Mouse (Mus musculus) forebrain, embryonic 11.5 days (tissue): ENCODE results near the gene Grin2c. TPM values are rescaled to one million over a fixed set of nuclear protein-coding genes. Genes with fewer than 3 reads are reported as not detected.

ENCODE experiments used
- ATAC-seq: fragments of 200-750 bp; cut with Nextera tagmentation; replicated peaks from 2 replicates; pipeline ENCODE4 v1.8.0; 2017; ENCODE audit warnings: moderate TSS enrichment; ENCODE audit not compliant: low FRiP score
- DNase-seq: peaks from one replicate; pipeline ENCODE4 v3.0.0-alpha.2; 2017; ENCODE audit warnings: low spot score
- H3K27ac ChIP-seq: fragments of 300-500 bp; sonication (generic); 2 replicates; pipeline ENCODE4 v1.5.1; 2014; ENCODE audit warnings: low read depth, low read length
- H3K27me3 ChIP-seq: fragments of 300-500 bp; sonication (generic); 2 replicates; pipeline ENCODE4 v1.6.1; 2014; ENCODE audit warnings: mild to moderate bottlenecking, low read length, mixed read lengths; ENCODE audit not compliant: control insufficient read depth, insufficient read depth
- H3K36me3 ChIP-seq: fragments of 300-500 bp; sonication (generic); 2 replicates; pipeline ENCODE4 v1.6.1; 2014; ENCODE audit warnings: mild to moderate bottlenecking, low read length, moderate library complexity, mixed read lengths; ENCODE audit not compliant: control insufficient read depth, insufficient read depth
- H3K4me1 ChIP-seq: fragments of 300-500 bp; sonication (generic); replicated peaks from 2 replicates; pipeline ENCODE4 v1.6.1; 2014; ENCODE audit warnings: low read length, mixed read lengths; ENCODE audit not compliant: control insufficient read depth, insufficient read depth
- H3K4me2 ChIP-seq: fragments of 300-500 bp; sonication (generic); 2 replicates; pipeline ENCODE4 v1.6.1; 2014; ENCODE audit warnings: low read depth, mild to moderate bottlenecking, low read length, moderate library complexity, mixed read lengths; ENCODE audit not compliant: severe bottlenecking
- H3K4me3 ChIP-seq: fragments of 300-500 bp; sonication (generic); 2 replicates; pipeline ENCODE4 v1.5.1; 2014; ENCODE audit warnings: low read depth, low read length
- H3K9ac ChIP-seq: fragments of 300-500 bp; sonication (generic); 2 replicates; pipeline ENCODE4 v1.6.1; 2014; ENCODE audit warnings: low read length
- H3K9me3 ChIP-seq: fragments of 300-500 bp; sonication (generic); 2 replicates; pipeline ENCODE4 v1.6.1; 2016; ENCODE audit warnings: low read length, mixed read lengths; ENCODE audit not compliant: control insufficient read depth
- WGBS: fragments of 180-500 bp; shearing (Covaris S2); extraction: QIAGEN DNeasy Blood & Tissue Kit; methylation state at CpG from one replicate; pipeline ENCODE4 v1.1.7; 2014; 5-methylcytosine and 5-hydroxymethylcytosine counted together
- polyA plus RNA-seq: library from polyadenylated mRNA; unstranded; fragments of >200 nt; fragmentation: Nextera tagmentation; extraction: Ambion mirVana; gene quantifications from 2 replicates; pipeline ENCODE4 v1.2.1, GENCODE M21; 2014

The Grin2c gene
- polyA plus RNA-seq, 1 experiment from 2014 or later, result not detected

DNA sequence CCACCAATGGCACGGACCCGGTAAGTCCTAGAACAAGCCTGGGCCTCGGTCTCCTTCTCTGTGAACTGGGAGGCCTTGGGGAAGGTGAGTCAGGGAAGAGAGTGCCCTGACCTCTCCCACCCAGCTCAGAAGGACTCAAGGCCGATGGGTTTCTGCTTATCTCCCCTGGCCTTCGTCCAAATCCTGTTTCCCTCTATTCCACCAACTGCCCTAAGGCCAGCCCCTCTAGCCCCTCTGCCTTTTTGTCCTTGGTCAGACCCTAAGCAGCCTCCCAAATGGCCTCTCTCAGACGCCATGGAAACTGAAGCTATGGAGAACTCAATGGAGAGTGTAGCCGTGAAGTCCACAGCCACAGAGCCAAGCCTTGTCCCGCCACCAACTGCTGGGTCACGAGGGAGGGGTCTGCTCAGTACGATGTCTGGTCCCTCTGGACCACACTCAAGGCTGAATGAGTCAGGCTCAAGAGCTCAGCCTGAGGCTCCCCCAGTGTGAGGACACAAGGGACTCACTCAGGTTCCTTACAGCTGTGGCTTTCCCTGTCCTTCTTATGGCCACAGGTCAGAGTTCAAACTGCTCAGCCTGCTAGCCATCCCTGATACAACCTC is 6.0 kb upstream of the Grin2c start:
- H3K4me1 ChIP-seq, result peaks cover 15% of the 10 kb centered on the region
- 76% methylated on average over 10 of the region's 10 CpGs for WGBS

GRCm38 (mm10) chr11:115271481-115271880 is 4.4 kb upstream of the Grin2c start:
- H3K27ac ChIP-seq, result no peak overlapping the region
- no peak overlapping the region for H3K4me2 ChIP-seq
- no peak overlapping the region for H3K4me3 ChIP-seq
- ATAC-seq (no peak), DNase-seq (no peak)
- peaks cover 23% of the 10 kb centered on the region for H3K27me3 ChIP-seq
- H3K4me1 ChIP-seq, result peaks cover 18% of the 10 kb centered on the region
- 73% methylated on average over 10 of the region's 10 CpGs for WGBS
- no peak overlapping the region for H3K9ac ChIP-seq
- H3K36me3 ChIP-seq, result no peaks in the 10 kb centered on the region
- no peaks in the 10 kb centered on the region for H3K9me3 ChIP-seq

More for the DNA sequence above, 6.0 kb upstream of the Grin2c start:
- Histone ChIP-seq H3K27me3 (peaks cover 8% of the 10 kb centered on the region), H3K36me3 (no peaks in the 10 kb centered on the region), H3K27ac (no peak overlapping the region), H3K4me3 (no peak overlapping the region), H3K9ac (no peak overlapping the region), H3K9me3 (no peaks in the 10 kb centered on the region), H3K4me2 (no peak overlapping the region)
- no peak for ATAC-seq
- no peak for DNase-seq

- Histone ChIP-seq H3K27me3 (peaks cover 27% of the 10 kb centered on the region), H3K9ac (no peak overlapping the region), H3K4me1 (peaks cover 16% of the 10 kb centered on the region), H3K9me3 (no peaks in the 10 kb centered on the region), H3K4me2 (no peak overlapping the region), H3K27ac (no peak overlapping the region), H3K4me3 (no peak overlapping the region), H3K36me3 (no peaks in the 10 kb centered on the region)
- 85% methylated on average over 9 of the region's 9 CpGs for WGBS
- ATAC-seq, result no peak
- DNase-seq, result no peak
These were observed 4.0 kb upstream of the Grin2c start for GRCm38 (mm10) chr11:115271052-115271451.

DNA sequence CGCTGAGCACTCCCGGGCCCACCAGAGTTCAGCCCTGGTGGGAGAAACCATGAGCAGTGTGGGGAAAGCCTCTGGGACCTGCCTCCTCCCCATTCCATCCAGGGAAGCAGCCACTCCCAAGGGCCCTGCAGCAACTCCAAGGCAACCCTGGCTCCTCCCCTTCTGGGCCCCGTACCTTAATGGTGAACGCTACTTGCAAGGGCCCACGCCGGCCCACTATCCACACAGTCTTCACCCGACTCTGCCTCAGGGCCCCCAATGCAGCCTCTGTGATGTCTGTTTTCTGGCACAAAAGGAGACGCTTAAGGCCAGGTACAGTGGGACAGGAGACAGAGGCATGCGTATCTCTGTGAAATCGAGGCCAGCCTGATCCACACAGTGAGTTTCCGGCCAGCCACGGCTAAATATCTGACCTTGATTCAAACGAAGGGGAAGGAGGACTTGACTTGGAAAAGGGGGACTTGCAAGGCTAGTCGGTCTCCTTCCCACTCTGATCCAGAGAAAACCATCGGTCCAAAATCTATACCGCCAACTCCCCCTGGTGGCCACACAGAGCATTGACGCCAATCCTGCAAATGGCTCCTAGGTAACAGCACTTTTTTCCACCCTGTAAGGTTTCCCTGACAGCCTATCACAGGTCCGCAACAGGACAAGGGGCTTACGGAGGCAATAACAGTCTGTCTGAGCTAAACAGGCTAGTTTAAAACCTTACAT is 3.3 kb upstream of the Grin2c start:
- H3K27me3 ChIP-seq, result peaks cover 34% of the 10 kb centered on the region
- no peaks in the 10 kb centered on the region for H3K9me3 ChIP-seq
- H3K27ac ChIP-seq, result no peak overlapping the region
- no peaks in the 10 kb centered on the region for H3K36me3 ChIP-seq
- DNase-seq, result peak; percentile 89
- H3K4me1 ChIP-seq, result peaks cover 14% of the 10 kb centered on the region
- 32% methylated on average over 19 of the region's 19 CpGs for WGBS
- H3K9ac ChIP-seq, result no peak overlapping the region
- no peak overlapping the region for H3K4me3 ChIP-seq
- H3K4me2 ChIP-seq, result no peak overlapping the region
- ATAC-seq, result 0 out of 2 replicates have a peak, but pooled peaks have one; percentile 20

- 91% methylated on average over 27 of the region's 27 CpGs for WGBS
- no peak overlapping the region for H3K4me3 ChIP-seq
- H3K36me3 ChIP-seq, result no peaks in the 10 kb centered on the region
- no peak overlapping the region for H3K4me2 ChIP-seq
- H3K27me3 ChIP-seq, result peaks cover 42% of the 10 kb centered on the region
- no peaks in the 10 kb centered on the region for H3K9me3 ChIP-seq
- ATAC-seq (no peak), DNase-seq (no peak)
- H3K27ac ChIP-seq, result no peak overlapping the region
- H3K9ac ChIP-seq, result no peak overlapping the region
- peaks cover 18% of the 10 kb centered on the region for H3K4me1 ChIP-seq
These were observed 2.5 kb upstream of the Grin2c start for GRCm38 (mm10) chr11:115269330-115270066.

- Histone ChIP-seq H3K27me3 (peaks cover 54% of the 10 kb centered on the region), H3K9me3 (no peaks in the 10 kb centered on the region), H3K4me2 (no peak overlapping the region), H3K4me3 (no peak overlapping the region), H3K4me1 (peaks cover 18% of the 10 kb centered on the region), H3K9ac (no peak overlapping the region), H3K36me3 (no peaks in the 10 kb centered on the region), H3K27ac (no peak overlapping the region)
- no peak for ATAC-seq
- DNase-seq, result no peak
- WGBS, result 82% methylated on average over 11 of the region's 11 CpGs
These were observed 915 bp upstream of the Grin2c start for GRCm38 (mm10) chr11:115267958-115268357.

GRCm38 (mm10) chr11:115266400-115266778 is 654 bp downstream of the Grin2c start:
- H3K4me2 ChIP-seq, result peak overlapping the region; percentile 46
- WGBS, result under 1% methylated on average over 16 of the region's 22 CpGs
- H3K27ac ChIP-seq, result no peak overlapping the region
- ATAC-seq (no peak), DNase-seq (no peak)
- no peaks in the 10 kb centered on the region for H3K9me3 ChIP-seq
- H3K36me3 ChIP-seq, result no peaks in the 10 kb centered on the region
- no peak overlapping the region for H3K9ac ChIP-seq
- H3K27me3 ChIP-seq, result peaks cover 58% of the 10 kb centered on the region
- peak overlapping the region; percentile 28; the same call in 1 of the 2 replicates for H3K4me3 ChIP-seq
- peaks cover 18% of the 10 kb centered on the region for H3K4me1 ChIP-seq

DNA sequence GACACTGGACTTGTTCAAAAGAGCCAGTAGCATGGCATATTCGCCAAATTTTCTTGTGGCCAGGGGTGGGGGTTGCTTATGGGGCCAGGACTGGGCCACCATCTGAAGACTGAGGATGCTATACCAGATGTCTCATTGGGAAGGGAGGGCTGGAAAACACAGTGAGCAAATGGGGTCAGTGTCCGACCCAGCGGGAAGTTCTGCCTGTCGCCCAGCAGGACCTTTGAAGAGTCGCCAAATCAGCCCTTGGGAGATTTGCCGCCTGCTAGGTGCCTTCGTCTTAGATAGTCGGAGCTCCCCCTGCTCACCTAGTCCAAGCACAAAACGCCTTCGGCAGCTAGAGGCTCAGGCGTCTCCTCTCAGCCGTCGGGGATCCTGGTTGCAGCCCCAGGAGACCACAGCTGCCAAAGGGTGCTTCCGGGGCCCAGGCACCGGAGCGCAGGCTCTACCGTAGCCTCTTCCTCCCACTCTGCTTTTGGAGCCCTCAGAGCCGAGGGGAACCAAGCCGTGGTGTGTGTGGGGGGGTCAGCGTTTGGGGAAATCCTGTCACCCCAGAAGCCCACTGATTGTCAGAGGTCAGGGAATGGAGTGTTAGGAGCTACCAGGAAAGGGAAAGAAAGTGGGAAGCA is 1.2 kb downstream of the Grin2c start:
- H3K4me1 ChIP-seq, result peaks cover 18% of the 10 kb centered on the region
- no peak overlapping the region for H3K4me3 ChIP-seq
- H3K9ac ChIP-seq, result no peak overlapping the region
- DNase-seq (no peak), ATAC-seq (no peak)
- H3K4me2 ChIP-seq, result no peak overlapping the region
- no peak overlapping the region for H3K27ac ChIP-seq
- H3K27me3 ChIP-seq, result peaks cover 59% of the 10 kb centered on the region
- 4% methylated on average over 20 of the region's 20 CpGs for WGBS
- no peaks in the 10 kb centered on the region for H3K9me3 ChIP-seq
- H3K36me3 ChIP-seq, result no peaks in the 10 kb centered on the region
